Mouse (Mus musculus): ENCODE results near the gene Dmac1.

DNA sequence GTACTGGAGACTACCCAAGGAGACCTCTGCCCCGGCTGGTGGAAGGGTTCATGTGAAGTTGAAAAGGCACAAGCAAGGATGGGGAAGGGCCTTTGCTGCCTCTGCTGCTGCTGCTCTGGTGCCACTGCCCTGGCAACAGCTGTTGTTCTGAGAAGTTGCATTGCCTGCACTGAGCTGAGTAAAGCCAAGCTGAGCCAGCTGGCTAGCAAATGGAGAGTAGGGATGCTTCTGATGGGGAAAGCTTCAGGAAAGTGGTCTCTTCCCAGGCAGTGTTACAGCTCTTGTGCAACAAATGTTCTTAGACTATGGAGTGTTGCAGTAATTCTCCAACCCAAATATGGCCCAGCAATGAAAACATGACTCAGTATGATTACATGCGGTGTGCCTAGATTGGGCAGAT, 33.8 kb upstream of the Dmac1 start:
- TF ChIP-seq POLR2A (IDR thresholded peaks at IDR 0.05; ENCODE audit: borderline replicate concordance, extremely low read depth, low read depth, low read length), result no peak
- TF ChIP-seq CTCF (IDR thresholded peaks at IDR 0.05; ENCODE audit: insufficient read depth, low read length), result no peak

Data from lung, adult 2 months (tissue).